Mouse (Mus musculus): ENCODE measurements around the gene Kansl1l. TPM values are rescaled to one million over a fixed set of nuclear protein-coding genes. Genes with fewer than 3 reads are reported as not detected.

The Kansl1l gene
- polyA plus RNA-seq, 1 experiment from 2014 or later: 19.2 TPM

DNA sequence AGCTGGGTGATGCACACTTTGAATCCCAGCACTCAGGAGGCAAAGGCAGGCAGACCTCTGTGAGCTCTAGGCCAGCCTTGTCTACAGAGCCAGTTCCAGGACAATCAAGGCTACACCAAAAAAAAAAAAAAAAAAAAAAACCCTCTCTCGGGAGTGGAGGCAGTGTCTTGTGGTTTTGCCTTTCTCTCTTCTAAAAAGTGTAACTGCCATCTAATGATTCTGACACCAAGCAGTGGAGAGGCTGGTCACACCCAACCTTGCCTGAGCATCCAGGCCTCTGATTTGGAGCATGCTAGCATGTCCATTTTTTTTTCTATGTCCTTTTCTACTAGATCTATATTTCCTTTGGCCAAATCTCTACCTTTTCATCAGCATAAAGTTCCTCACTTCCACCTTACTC lies 21.8 kb upstream of the Kansl1l start:
- Histone ChIP-seq H3K27ac (no peak overlapping the region), H3K36me3 (no peaks in the 10 kb centered on the region; the same call in 1 of the 2 replicates), H3K4me2 (replicated peaks) (no peak overlapping the region), H3K9me3 (no peaks in the 10 kb centered on the region), H3K4me3 (no peak overlapping the region), H3K27me3 (replicated peaks) (no peaks in the 10 kb centered on the region), H3K9ac (no peak overlapping the region), H3K4me1 (no peaks in the 10 kb centered on the region)
- no peak for ATAC-seq (ENCODE audit: low FRiP score, low read depth)
- WGBS: 68% methylated on average over 1 of the region's 1 CpGs

DNA sequence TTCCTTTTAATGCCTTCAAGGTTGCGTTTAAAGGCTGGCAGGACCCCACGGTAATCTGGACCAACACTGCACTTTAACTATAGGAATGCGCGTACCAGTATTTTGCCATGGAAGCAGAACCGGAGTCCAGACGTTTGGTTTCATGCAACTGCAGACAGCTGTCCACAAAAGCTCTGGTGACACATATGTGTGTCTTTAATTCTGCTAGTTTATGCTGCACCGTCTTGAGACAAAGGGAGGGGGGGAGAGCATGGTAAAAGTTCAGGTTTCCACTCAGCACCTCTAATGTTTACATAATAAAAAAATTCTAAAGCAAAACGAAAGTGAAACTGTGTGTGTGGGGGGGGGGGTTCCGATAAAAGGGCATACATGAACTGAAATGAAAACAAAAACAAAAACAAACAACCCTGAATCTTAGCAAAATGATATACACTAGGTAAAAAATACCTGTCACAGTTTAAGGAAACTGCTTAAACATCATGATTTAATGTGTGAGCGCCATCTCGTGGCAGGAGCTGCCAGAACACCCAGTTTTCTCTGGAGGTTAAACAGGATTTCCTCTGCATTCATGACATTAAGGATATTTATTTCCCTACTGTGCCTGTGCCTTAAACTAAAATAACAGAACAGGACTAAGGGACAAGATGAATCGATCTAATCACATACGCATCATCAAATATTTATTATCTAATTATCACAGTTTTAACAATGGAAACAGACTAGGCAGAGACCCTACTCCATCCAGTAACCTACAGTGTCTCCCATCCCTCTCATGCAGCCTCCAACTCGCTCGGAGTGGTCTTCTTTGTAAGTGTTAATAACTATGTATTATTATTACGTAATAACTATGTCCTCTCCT lies 21.1 kb upstream of the Kansl1l start:
- H3K4me2 ChIP-seq (replicated peaks): no peak overlapping the region
- no peaks in the 10 kb centered on the region for H3K4me1 ChIP-seq
- no peaks in the 10 kb centered on the region for H3K9me3 ChIP-seq
- no peaks in the 10 kb centered on the region; the same call in 1 of the 2 replicates for H3K36me3 ChIP-seq
- H3K4me3 ChIP-seq: no peak overlapping the region
- ATAC-seq (ENCODE audit: low FRiP score, low read depth): no peak
- no peak overlapping the region for H3K9ac ChIP-seq
- 58% methylated on average over 16 of the region's 16 CpGs for whole genome bisulfite sequencing
- H3K27ac ChIP-seq: no peak overlapping the region
- no peaks in the 10 kb centered on the region for H3K27me3 ChIP-seq (replicated peaks)

DNA sequence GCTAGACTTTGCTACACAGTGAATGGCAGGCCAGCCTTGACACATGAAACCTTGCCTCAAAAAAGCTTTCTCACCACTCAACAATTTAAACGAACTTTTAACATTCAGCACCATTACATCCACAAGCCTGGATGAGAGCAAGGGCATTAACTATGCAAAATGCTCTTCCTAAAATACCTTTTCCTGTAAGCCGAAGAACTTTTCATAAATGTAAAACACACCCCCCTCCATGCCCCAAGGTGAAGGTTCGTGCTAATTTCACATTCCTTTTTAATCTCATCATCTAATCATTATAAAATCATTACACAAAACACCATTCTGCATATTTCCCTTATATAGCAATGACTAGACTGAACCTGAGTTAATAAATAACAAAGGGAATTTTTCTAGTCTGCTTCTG lies 19.8 kb upstream of the Kansl1l start:
- ATAC-seq (ENCODE audit: low FRiP score, low read depth): no peak
- no peaks in the 10 kb centered on the region; the same call in 1 of the 2 replicates for H3K36me3 ChIP-seq
- no peak overlapping the region for H3K27ac ChIP-seq
- 89% methylated on average over 3 of the region's 3 CpGs for WGBS
- no peaks in the 10 kb centered on the region for H3K4me1 ChIP-seq
- no peak overlapping the region for H3K9ac ChIP-seq
- no peak overlapping the region for H3K4me3 ChIP-seq
- H3K27me3 ChIP-seq (replicated peaks): no peaks in the 10 kb centered on the region
- no peaks in the 10 kb centered on the region for H3K9me3 ChIP-seq
- H3K4me2 ChIP-seq (replicated peaks): no peak overlapping the region

DNA sequence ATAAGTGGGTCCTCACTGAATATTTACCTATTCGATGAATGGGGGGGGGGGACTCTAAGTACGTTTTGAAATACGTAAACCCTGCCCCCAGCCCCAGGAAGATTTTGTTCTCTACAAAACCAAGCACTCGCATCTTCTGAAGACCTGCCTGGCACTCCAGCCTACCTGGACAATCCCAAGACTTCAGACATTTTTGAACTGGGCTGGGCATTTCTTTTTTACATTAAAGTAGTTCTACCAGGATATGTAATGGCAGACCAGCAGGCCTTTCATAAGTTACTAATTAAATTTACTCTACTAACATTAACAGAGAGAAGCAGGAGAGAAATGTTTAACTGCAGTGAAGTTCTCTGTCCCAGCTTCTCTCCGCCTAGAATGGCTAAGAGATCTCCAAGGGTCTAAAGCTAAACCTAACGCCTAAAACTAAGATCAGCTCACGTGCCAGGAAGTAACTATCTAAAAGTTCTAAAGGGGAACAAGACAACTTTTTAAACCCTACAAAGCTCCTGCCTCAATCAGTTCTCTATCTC lies 15.3 kb upstream of the Kansl1l start:
- H3K36me3 ChIP-seq: no peaks in the 10 kb centered on the region; the same call in 1 of the 2 replicates
- no peak overlapping the region for H3K27ac ChIP-seq
- H3K9me3 ChIP-seq: no peaks in the 10 kb centered on the region
- no peak for ATAC-seq (ENCODE audit: low FRiP score, low read depth)
- 90% methylated on average over 7 of the region's 7 CpGs for WGBS
- H3K4me2 ChIP-seq (replicated peaks): no peak overlapping the region
- H3K27me3 ChIP-seq (replicated peaks): no peaks in the 10 kb centered on the region
- H3K9ac ChIP-seq: no peak overlapping the region
- no peak overlapping the region for H3K4me3 ChIP-seq
- H3K4me1 ChIP-seq: no peaks in the 10 kb centered on the region

DNA sequence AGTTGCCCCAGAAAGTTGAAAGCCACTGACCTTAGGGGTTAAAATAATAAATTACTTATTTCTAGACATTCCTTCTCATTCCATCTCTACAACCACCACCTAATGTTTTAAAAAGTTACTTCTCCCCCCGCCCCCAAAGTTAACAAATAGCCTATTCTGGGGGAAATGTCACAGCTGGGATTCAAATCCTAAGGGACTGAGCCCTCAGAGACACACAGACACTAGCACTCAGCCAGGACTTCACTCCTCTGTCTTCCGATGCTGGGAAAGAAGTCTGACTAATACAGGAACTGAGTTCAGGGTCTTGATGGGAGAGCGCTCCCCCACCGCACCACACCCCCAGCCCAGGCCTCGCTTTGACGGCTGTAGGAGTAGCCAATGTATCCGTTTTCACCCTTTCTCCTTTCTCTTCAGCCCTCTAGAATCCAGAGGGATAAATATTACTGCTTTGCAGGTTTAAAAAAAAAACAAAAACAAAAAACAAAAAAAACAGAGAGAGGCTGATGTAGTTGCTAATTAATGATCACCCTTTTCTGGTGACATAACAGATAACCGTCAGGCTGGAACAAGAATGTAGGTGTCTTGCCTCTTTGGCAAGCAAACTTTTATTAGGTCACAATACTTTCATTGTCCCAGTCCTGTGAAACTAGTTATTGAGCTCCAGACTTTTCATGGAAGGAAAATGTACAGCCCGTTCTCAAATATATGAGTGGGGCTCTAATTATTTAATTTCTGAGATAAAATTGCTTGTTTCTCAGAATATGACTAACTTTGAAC lies 14.7 kb upstream of the Kansl1l start:
- 71% methylated on average over 9 of the region's 9 CpGs for whole genome bisulfite sequencing
- no peaks in the 10 kb centered on the region for H3K27me3 ChIP-seq (replicated peaks)
- H3K27ac ChIP-seq: no peak overlapping the region

DNA sequence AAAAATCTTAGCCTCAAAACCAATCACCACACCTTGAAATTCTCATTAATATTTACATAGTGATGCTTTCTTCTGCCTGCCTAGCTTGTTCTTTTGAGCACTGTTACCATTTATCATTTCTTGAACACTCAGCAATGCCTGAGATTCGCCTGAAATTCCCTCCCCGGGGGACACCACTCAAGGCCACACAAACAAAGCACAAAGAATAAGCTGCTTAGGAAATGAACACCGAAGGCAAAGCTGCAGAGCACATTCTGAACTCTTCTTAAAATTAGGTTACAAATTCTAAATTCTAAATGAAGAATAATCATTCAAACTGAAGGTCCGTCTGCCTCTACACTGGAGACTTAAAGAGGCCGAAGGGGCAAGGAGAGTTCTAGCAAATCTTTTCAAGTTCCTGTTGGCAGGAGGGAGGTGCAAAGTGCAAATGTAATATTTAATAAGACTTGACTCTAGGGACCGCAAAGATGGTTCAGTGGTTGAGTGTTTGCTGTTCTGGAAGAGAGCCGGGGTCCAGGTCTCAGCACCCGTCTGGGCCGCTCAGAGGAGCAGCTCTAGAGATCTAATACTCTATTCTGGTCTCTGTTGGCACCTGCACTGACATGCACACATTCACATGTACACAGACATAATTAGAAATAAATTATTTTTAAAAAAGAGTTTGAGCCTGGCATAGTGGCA lies 12.2 kb upstream of the Kansl1l start:
- Histone ChIP-seq H3K9me3 (no peaks in the 10 kb centered on the region), H3K9ac (no peak overlapping the region), H3K27me3 (replicated peaks) (no peaks in the 10 kb centered on the region), H3K4me1 (no peaks in the 10 kb centered on the region), H3K4me3 (no peak overlapping the region), H3K4me2 (replicated peaks) (no peak overlapping the region), H3K27ac (no peak overlapping the region), H3K36me3 (no peaks in the 10 kb centered on the region)
- 78% methylated on average over 9 of the region's 9 CpGs for WGBS
- ATAC-seq (ENCODE audit: low FRiP score, low read depth): no peak

More for the DNA sequence above, 14.7 kb upstream of the Kansl1l start:
- Histone ChIP-seq H3K9ac (no peak overlapping the region), H3K4me2 (replicated peaks) (no peak overlapping the region), H3K9me3 (no peaks in the 10 kb centered on the region), H3K4me3 (no peak overlapping the region), H3K4me1 (no peaks in the 10 kb centered on the region), H3K36me3 (no peaks in the 10 kb centered on the region; the same call in 1 of the 2 replicates)
- ATAC-seq (ENCODE audit: low FRiP score, low read depth): no peak

DNA sequence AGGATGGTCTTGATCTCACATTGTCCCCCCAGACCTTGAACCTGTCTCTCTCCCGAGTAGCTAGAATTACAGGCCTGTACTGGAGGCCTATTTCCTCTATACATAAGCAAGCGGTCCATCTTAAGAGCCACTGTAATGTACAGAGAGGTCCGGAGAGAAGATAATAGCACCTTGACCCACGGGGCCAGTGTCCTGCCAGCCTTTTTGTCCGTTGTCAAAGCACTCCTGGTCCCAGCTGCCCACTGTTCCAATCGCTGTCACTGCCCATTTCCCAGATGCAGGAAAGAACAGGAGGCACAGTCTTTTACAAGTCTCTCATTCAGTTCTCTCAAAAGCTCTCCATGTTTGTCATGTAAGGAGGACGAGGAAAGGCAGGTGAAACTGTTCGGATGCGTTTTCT lies 4.6 kb upstream of the Kansl1l start:
- no peak for ATAC-seq (ENCODE audit: low FRiP score, low read depth)
- WGBS: 78% methylated on average over 9 of the region's 9 CpGs
- no peak overlapping the region for H3K4me3 ChIP-seq

DNA sequence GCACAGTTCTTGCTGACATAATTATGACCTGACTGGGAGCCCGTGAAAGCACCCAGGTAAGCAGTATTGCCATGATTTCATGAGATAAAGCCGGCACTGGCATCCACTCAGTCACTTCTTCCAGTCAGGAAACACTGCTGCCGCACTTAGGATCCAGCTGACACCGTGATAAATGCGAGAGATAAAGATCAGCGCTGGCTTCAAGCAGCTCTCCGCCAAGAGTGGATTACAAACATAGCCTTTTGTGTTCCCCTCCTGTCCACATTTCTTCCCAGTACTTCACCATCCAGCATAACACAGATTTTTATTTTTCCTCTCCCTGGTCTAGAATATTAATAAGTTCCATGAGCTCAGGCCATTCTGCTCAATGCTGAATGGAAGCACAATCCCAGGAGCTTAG lies 2.9 kb upstream of the Kansl1l start:
- Histone ChIP-seq H3K4me1 (peaks cover 10% of the 10 kb centered on the region; the same call in 1 of the 2 replicates), H3K27me3 (replicated peaks) (0 out of 2 replicates have a peak, but pooled peaks cover 2% of the 10 kb centered on the region), H3K36me3 (no peaks in the 10 kb centered on the region), H3K4me3 (no peak overlapping the region), H3K9ac (no peak overlapping the region), H3K27ac (no peak overlapping the region), H3K4me2 (replicated peaks) (no peak overlapping the region), H3K9me3 (no peaks in the 10 kb centered on the region)
- no peak for ATAC-seq (ENCODE audit: low FRiP score, low read depth)
- WGBS: 43% methylated on average over 7 of the region's 7 CpGs

More for the DNA sequence above, 4.6 kb upstream of the Kansl1l start:
- H3K36me3 ChIP-seq: no peaks in the 10 kb centered on the region
- no peak overlapping the region for H3K27ac ChIP-seq
- H3K27me3 ChIP-seq (replicated peaks): 0 out of 2 replicates have a peak, but pooled peaks cover 2% of the 10 kb centered on the region
- H3K9ac ChIP-seq: no peak overlapping the region
- H3K9me3 ChIP-seq: no peaks in the 10 kb centered on the region
- H3K4me1 ChIP-seq: peaks cover 4% of the 10 kb centered on the region; the same call in 1 of the 2 replicates
- H3K4me2 ChIP-seq (replicated peaks): no peak overlapping the region

DNA sequence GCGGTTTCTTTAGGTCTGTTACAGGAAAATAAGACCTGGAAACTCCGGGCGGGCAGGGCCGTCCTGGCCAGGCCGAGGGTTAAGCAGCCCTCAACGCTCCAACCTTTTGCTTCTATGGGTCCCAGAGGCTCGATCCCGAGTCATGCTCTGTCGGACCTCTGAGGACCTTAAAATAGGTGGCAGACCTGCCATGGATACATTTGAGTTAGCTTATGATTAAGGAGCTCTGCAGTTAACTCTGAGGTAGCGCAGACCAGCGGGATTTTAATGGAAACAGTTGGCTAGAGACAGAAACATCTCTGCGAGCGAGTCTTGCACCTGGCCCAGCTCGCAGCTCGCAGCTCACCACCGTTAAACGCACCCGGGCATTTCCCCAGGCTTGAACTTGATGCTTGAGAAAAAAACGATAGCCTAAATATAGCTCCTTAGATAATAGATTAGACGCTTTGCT lies 528 bp upstream of the Kansl1l start:
- WGBS: under 1% methylated on average over 20 of the region's 20 CpGs
- Histone ChIP-seq H3K27ac (peak overlapping the region; percentile 95; the same call in 1 of the 2 replicates), H3K9me3 (no peaks in the 10 kb centered on the region), H3K36me3 (no peaks in the 10 kb centered on the region), H3K4me2 (replicated peaks) (peak overlapping the region; percentile 75), H3K4me3 (peak overlapping the region; percentile 77), H3K9ac (peak overlapping the region; percentile 90), H3K4me1 (peaks cover 17% of the 10 kb centered on the region), H3K27me3 (replicated peaks) (0 out of 2 replicates have a peak, but pooled peaks cover 2% of the 10 kb centered on the region)
- ATAC-seq (ENCODE audit: low FRiP score, low read depth): peak; percentile 61

DNA sequence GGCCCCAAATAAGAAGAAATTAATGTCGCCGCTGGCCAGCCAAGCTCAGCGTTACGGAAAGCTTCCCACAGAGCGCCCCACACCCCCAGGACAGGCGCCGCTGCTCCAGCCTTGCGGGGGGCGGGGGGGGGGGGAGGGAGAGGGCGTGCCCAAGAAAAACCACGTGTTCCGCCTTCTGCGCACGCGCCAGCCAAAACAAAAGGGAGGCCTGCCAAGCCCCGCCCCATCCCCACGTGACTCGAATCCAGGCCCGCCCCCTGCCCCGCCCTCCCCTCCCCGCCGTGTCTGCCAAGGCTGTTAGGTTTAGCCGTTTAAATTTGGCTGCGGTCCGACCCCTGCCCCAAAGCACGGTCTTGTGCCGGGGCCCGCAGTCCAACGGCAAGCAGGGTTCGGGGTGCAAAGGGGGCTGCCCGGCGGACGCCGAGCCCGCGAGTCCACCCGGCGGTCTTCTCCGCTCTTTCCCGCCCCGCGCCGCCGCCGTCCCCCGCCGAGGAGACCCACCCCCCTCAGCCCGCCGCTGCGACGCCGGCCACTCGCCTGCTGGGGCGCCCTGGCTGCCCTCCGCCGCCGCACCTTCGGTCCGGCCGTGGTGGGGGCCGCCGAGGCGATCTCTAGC lies 417 bp downstream of the Kansl1l start:
- peak overlapping the region; percentile 90 for H3K9ac ChIP-seq
- peak; percentile 89 for ATAC-seq (ENCODE audit: low FRiP score, low read depth)
- no peaks in the 10 kb centered on the region for H3K36me3 ChIP-seq
- 0 out of 2 replicates have a peak, but pooled peaks cover 2% of the 10 kb centered on the region for H3K27me3 ChIP-seq (replicated peaks)
- peaks cover 17% of the 10 kb centered on the region for H3K4me1 ChIP-seq
- no peaks in the 10 kb centered on the region for H3K9me3 ChIP-seq
- peak overlapping the region; percentile 77 for H3K4me3 ChIP-seq
- under 1% methylated on average over 47 of the region's 63 CpGs for WGBS
- peak overlapping the region; percentile 75 for H3K4me2 ChIP-seq (replicated peaks)
- peak overlapping the region; percentile 95 for H3K27ac ChIP-seq

Measured in neural tube, embryonic 12.5 days (tissue).